Mouse (Mus musculus) ES-E14 (cell line): ENCODE measurements around the gene Slc29a4.

ENCODE experiments used
- CHD2 ChIP-seq: IDR thresholded peaks from 2 replicates; pipeline ENCODE4 v1.6.1; 2014; ENCODE audit warnings: mild to moderate bottlenecking, low read depth, low read length, inconsistent platforms
- HCFC1 ChIP-seq: IDR thresholded peaks from 2 replicates; pipeline ENCODE4 v1.6.1; 2012; ENCODE audit warnings: low read length, inconsistent platforms, borderline replicate concordance; ENCODE audit not compliant: insufficient read depth
- MAFK ChIP-seq: IDR thresholded peaks from 2 replicates; pipeline ENCODE4 v1.6.1; 2014; ENCODE audit warnings: mild to moderate bottlenecking, low read depth, low read length, inconsistent platforms; ENCODE audit not compliant: insufficient read depth
- ZC3H11A ChIP-seq: IDR thresholded peaks from 2 replicates; pipeline ENCODE4 v1.6.1; 2012; ENCODE audit warnings: low read depth, mild to moderate bottlenecking, inconsistent platforms, low read length, borderline replicate concordance
- ZNF384 ChIP-seq: IDR thresholded peaks from 2 replicates; pipeline ENCODE4 v1.6.1; 2012; ENCODE audit warnings: low read depth, low read length, inconsistent platforms

DNA sequence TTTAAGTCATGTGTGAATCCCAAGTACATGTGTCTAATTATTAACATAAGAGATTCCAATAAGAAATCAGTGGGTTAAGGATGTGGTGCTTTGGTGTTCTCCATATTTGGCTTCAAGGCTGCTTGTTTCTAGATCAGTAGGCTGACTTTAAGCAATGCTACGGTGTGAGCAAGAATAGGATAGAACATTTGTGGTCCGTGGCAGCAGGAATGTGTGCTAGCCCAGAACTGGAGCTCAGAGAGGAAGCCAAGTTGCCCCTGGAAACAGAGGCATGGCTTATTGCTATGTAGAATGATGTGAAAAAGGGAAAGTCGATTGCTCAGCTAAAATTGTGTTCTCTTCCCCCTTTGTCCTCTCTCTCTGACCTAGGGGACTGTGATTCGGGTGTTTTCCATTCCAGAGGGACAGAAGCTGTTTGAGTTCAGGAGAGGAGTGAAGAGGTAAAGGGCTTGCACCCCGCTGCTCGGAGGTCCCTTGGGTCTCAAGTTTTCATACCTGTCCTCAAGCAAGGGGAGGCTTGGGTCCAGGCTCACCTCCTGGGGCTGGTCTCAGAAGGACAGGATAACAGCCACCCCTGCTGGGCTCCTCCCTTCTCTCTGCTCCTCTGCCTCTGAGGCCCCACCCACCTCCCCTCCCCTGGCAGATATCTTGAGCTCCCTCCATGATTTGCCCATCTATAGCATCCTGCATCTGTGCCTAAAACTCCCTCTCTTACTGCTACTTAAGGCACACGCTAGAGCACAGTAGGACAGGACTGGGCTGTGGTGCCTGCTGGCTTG is 31.5 kb upstream of the Slc29a4 start:
- TF ChIP-seq MAFK, result no peak
- no peak for TF ChIP-seq ZNF384
- TF ChIP-seq ZC3H11A, result no peak
- no peak for TF ChIP-seq CHD2
- no peak for TF ChIP-seq HCFC1
